Mouse (Mus musculus) stomach, embryonic 15.5 days (tissue): ENCODE measurements at regions not wholly inside any gene's neighbourhood (a gene's known extent, or its start where the extent isn't known, plus 50 kb on each side); places are given as distances from the start of the nearest gene placed in this dataset.
A peak's percentile ranks its signal among the peaks of the same experiment; 100 is the strongest.

Source experiments
- ATAC-seq: fragments of 200-750 bp; cut with Nextera tagmentation; 2 replicates; pipeline ENCODE4 v1.8.0; 2017; ENCODE audit warnings: low read depth, moderate number of reproducible peaks, moderate TSS enrichment; ENCODE audit not compliant: insufficient read depth, low FRiP score
- H3K27ac ChIP-seq: fragments of 300-500 bp; sonication (generic); 2 replicates; pipeline ENCODE4 v1.5.1; 2015; ENCODE audit warnings: mild to moderate bottlenecking, inconsistent platforms
- H3K27me3 ChIP-seq: fragments of 300-500 bp; sonication (generic); replicated peaks from 2 replicates; pipeline ENCODE4 v1.6.1; 2015; ENCODE audit warnings: inconsistent platforms
- H3K36me3 ChIP-seq: fragments of 300-500 bp; sonication (generic); 2 replicates; pipeline ENCODE4 v1.6.1; 2015; ENCODE audit warnings: inconsistent platforms
- H3K4me1 ChIP-seq: fragments of 300-500 bp; sonication (generic); 2 replicates; pipeline ENCODE4 v1.6.1; 2015; ENCODE audit warnings: inconsistent platforms
- H3K4me2 ChIP-seq: fragments of 300-500 bp; sonication (generic); 2 replicates; pipeline ENCODE4 v1.6.1; 2015; ENCODE audit warnings: mild to moderate bottlenecking, inconsistent platforms
- H3K4me3 ChIP-seq: fragments of 300-500 bp; sonication (generic); replicated peaks from 2 replicates; pipeline ENCODE4 v1.5.1; 2015; ENCODE audit warnings: inconsistent platforms
- H3K9ac ChIP-seq: fragments of 300-500 bp; sonication (generic); 2 replicates; pipeline ENCODE4 v1.6.1; 2015; ENCODE audit warnings: inconsistent platforms
- H3K9me3 ChIP-seq: fragments of 300-500 bp; sonication (generic); 2 replicates; pipeline ENCODE4 v1.6.1; 2016; ENCODE audit warnings: inconsistent platforms
- WGBS: fragments of 180-500 bp; shearing (Covaris S2); methylation state at CpG from one replicate; pipeline ENCODE4 v1.1.7; 2015; 5-methylcytosine and 5-hydroxymethylcytosine counted together

GRCm38 (mm10) chr16:50733359-50733758 is 142.4 kb upstream of the Ccdc54 start:
- WGBS, result 94% methylated on average over 3 of the region's 3 CpGs
- Histone ChIP-seq H3K36me3 (no peaks in the 10 kb centered on the region), H3K4me2 (no peak overlapping the region), H3K4me3 (no peak overlapping the region), H3K4me1 (0 out of 2 replicates have a peak, but pooled peaks cover 8% of the 10 kb centered on the region), H3K27ac (no peak overlapping the region), H3K27me3 (no peaks in the 10 kb centered on the region), H3K9me3 (no peaks in the 10 kb centered on the region), H3K9ac (no peak overlapping the region)
- ATAC-seq, result no peak

GRCm38 (mm10) chr16:50732082-50733006 is 141.4 kb upstream of the Ccdc54 start:
- H3K27me3 ChIP-seq, result no peaks in the 10 kb centered on the region
- peak; percentile 95 for ATAC-seq
- 0 out of 2 replicates have a peak, but pooled peaks cover 4% of the 10 kb centered on the region for H3K4me1 ChIP-seq
- WGBS, result under 1% methylated on average over 58 of the region's 58 CpGs
- H3K9me3 ChIP-seq, result no peaks in the 10 kb centered on the region
- H3K36me3 ChIP-seq, result no peaks in the 10 kb centered on the region
- peak overlapping the region; percentile 77 for H3K4me3 ChIP-seq
- peak overlapping the region; percentile 17 for H3K9ac ChIP-seq
- H3K27ac ChIP-seq, result peak overlapping the region; percentile 72
- H3K4me2 ChIP-seq, result peak overlapping the region; percentile 87

- Histone ChIP-seq H3K4me3 (no peak overlapping the region), H3K9ac (no peak overlapping the region), H3K9me3 (no peaks in the 10 kb centered on the region), H3K4me2 (no peak overlapping the region), H3K27me3 (no peaks in the 10 kb centered on the region), H3K36me3 (no peaks in the 10 kb centered on the region), H3K27ac (no peak overlapping the region), H3K4me1 (no peaks in the 10 kb centered on the region)
- no peak for ATAC-seq
- WGBS, result 58% methylated on average over 5 of the region's 5 CpGs
Measured at GRCm38 (mm10) chr16:50729341-50729740, 138.4 kb upstream of the Ccdc54 start.

- Histone ChIP-seq H3K27me3 (no peaks in the 10 kb centered on the region), H3K4me3 (no peak overlapping the region), H3K36me3 (no peaks in the 10 kb centered on the region), H3K4me1 (no peaks in the 10 kb centered on the region), H3K4me2 (no peak overlapping the region), H3K27ac (no peak overlapping the region), H3K9me3 (no peaks in the 10 kb centered on the region), H3K9ac (no peak overlapping the region)
- no peak for ATAC-seq
- 83% methylated on average over 6 of the region's 6 CpGs for WGBS
Measured at GRCm38 (mm10) chr16:50723144-50723543, 132.2 kb upstream of the Ccdc54 start.

GRCm38 (mm10) chr16:50717306-50718017 is 126.5 kb upstream of the Ccdc54 start:
- no peaks in the 10 kb centered on the region for H3K9me3 ChIP-seq
- H3K4me3 ChIP-seq, result no peak overlapping the region
- H3K4me1 ChIP-seq, result no peaks in the 10 kb centered on the region
- H3K9ac ChIP-seq, result no peak overlapping the region
- no peak overlapping the region for H3K4me2 ChIP-seq
- H3K27me3 ChIP-seq, result no peaks in the 10 kb centered on the region
- H3K36me3 ChIP-seq, result no peaks in the 10 kb centered on the region
- 75% methylated on average over 10 of the region's 10 CpGs for WGBS
- no peak overlapping the region for H3K27ac ChIP-seq
- ATAC-seq, result no peak

GRCm38 (mm10) chr16:50709727-50710126 is 118.8 kb upstream of the Ccdc54 start:
- Histone ChIP-seq H3K27ac (no peak overlapping the region), H3K27me3 (no peaks in the 10 kb centered on the region), H3K36me3 (no peaks in the 10 kb centered on the region), H3K4me2 (no peak overlapping the region), H3K9me3 (no peaks in the 10 kb centered on the region), H3K9ac (no peak overlapping the region), H3K4me1 (no peaks in the 10 kb centered on the region), H3K4me3 (no peak overlapping the region)
- no peak for ATAC-seq
- 49% methylated on average over 6 of the region's 6 CpGs for WGBS

- H3K9me3 ChIP-seq, result no peaks in the 10 kb centered on the region
- WGBS, result 75% methylated on average over 2 of the region's 2 CpGs
Measured at GRCm38 (mm10) chr16:50707906-50708305, 117.0 kb upstream of the Ccdc54 start.

GRCm38 (mm10) chr16:50705921-50706320 is 115.0 kb upstream of the Ccdc54 start:
- H3K4me1 ChIP-seq, result no peaks in the 10 kb centered on the region
- no peak overlapping the region for H3K4me3 ChIP-seq
- H3K4me2 ChIP-seq, result no peak overlapping the region
- H3K9ac ChIP-seq, result no peak overlapping the region
- no peaks in the 10 kb centered on the region for H3K27me3 ChIP-seq
- no peaks in the 10 kb centered on the region for H3K9me3 ChIP-seq
- H3K27ac ChIP-seq, result no peak overlapping the region
- WGBS, result 56% methylated on average over 4 of the region's 4 CpGs
- no peak for ATAC-seq
- H3K36me3 ChIP-seq, result no peaks in the 10 kb centered on the region

More at GRCm38 (mm10) chr16:50707906-50708305, 117.0 kb upstream of the Ccdc54 start:
- Histone ChIP-seq H3K4me3 (no peak overlapping the region), H3K4me1 (no peaks in the 10 kb centered on the region), H3K27ac (no peak overlapping the region), H3K27me3 (no peaks in the 10 kb centered on the region), H3K4me2 (no peak overlapping the region), H3K36me3 (no peaks in the 10 kb centered on the region), H3K9ac (no peak overlapping the region)
- ATAC-seq, result no peak

- Histone ChIP-seq H3K27me3 (no peaks in the 10 kb centered on the region), H3K36me3 (no peaks in the 10 kb centered on the region), H3K4me3 (no peak overlapping the region), H3K27ac (no peak overlapping the region), H3K9ac (no peak overlapping the region), H3K4me2 (no peak overlapping the region), H3K4me1 (no peaks in the 10 kb centered on the region), H3K9me3 (no peaks in the 10 kb centered on the region)
- WGBS, result 58% methylated on average over 8 of the region's 8 CpGs
- no peak for ATAC-seq
Measured at GRCm38 (mm10) chr16:50700811-50701517, 110.0 kb upstream of the Ccdc54 start.

GRCm38 (mm10) chr16:50700123-50700522 is 109.2 kb upstream of the Ccdc54 start:
- no peaks in the 10 kb centered on the region for H3K27me3 ChIP-seq
- 38% methylated on average over 2 of the region's 2 CpGs for WGBS
- H3K9me3 ChIP-seq, result no peaks in the 10 kb centered on the region
- no peak for ATAC-seq
- no peak overlapping the region for H3K9ac ChIP-seq
- no peak overlapping the region for H3K4me2 ChIP-seq
- H3K36me3 ChIP-seq, result no peaks in the 10 kb centered on the region
- no peak overlapping the region for H3K27ac ChIP-seq
- H3K4me3 ChIP-seq, result no peak overlapping the region
- H3K4me1 ChIP-seq, result no peaks in the 10 kb centered on the region

GRCm38 (mm10) chr16:50697722-50698121 is 106.8 kb upstream of the Ccdc54 start:
- no peaks in the 10 kb centered on the region for H3K4me1 ChIP-seq
- no peaks in the 10 kb centered on the region for H3K27me3 ChIP-seq
- no peak overlapping the region for H3K9ac ChIP-seq
- H3K4me3 ChIP-seq, result no peak overlapping the region
- no peak overlapping the region for H3K27ac ChIP-seq
- no peaks in the 10 kb centered on the region for H3K9me3 ChIP-seq
- 77% methylated on average over 2 of the region's 2 CpGs for WGBS
- no peak for ATAC-seq
- no peaks in the 10 kb centered on the region for H3K36me3 ChIP-seq
- no peak overlapping the region for H3K4me2 ChIP-seq

- WGBS, result 81% methylated on average over 4 of the region's 4 CpGs
- Histone ChIP-seq H3K36me3 (no peaks in the 10 kb centered on the region), H3K27ac (no peak overlapping the region), H3K4me2 (no peak overlapping the region), H3K4me3 (no peak overlapping the region), H3K9me3 (no peaks in the 10 kb centered on the region), H3K27me3 (no peaks in the 10 kb centered on the region), H3K4me1 (no peaks in the 10 kb centered on the region), H3K9ac (no peak overlapping the region)
- no peak for ATAC-seq
Measured at GRCm38 (mm10) chr16:50696052-50696451, 105.1 kb upstream of the Ccdc54 start.
